Mouse (Mus musculus): ENCODE measurements around the gene H2al1i.
"Not testable (repeated sequence)": the region's sequence is repeated elsewhere in the genome, so short reads cannot be mapped to it uniquely, and the experiment has no call there.

Gene H2al1i

DNA sequence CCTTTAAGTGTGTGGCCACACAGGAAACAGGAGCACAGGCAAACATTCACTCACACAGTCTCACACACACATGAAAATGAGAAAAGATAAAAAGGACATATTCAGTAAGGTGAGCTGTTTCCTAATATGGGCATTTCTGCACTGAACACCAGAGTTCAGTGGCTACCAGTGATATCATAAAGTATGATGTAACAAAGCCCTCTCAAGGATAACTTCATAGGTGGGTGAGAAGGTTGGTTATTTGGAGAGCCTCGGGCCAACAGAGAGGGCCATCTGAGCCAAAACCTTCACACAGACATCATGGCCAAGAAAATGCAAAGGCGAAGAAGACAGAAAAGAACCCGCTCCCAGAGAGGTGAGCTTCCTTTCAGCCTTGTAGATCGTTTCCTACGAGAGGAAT is at the start of gene H2al1i:
Gene H2al1i, plus strand, starts transcription at position 301 of the 400 bp plus-strand sequence.
- DNase-seq = not testable (repeated sequence)

DNA sequence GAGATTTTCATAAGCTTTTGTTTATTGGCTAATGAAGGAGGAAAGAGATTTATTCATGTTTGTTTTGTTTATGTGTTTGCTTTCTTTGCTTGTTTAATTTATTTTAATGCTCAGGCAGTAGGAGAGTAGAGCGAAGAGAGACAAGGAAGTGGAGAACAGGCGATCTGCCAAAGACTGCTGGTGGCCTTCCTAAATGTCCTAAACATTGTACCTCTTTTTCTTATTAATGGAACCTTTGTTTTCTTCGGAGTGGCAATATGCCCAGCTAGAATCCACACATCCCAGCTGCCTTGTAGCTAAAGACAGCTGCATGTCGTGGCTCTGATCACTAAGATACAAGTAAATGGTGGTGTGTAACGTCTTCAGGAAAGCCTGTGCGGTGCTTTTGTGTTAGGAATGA is 47.4 kb upstream of the H2al1i start:
- no peak for DNase-seq

DNA sequence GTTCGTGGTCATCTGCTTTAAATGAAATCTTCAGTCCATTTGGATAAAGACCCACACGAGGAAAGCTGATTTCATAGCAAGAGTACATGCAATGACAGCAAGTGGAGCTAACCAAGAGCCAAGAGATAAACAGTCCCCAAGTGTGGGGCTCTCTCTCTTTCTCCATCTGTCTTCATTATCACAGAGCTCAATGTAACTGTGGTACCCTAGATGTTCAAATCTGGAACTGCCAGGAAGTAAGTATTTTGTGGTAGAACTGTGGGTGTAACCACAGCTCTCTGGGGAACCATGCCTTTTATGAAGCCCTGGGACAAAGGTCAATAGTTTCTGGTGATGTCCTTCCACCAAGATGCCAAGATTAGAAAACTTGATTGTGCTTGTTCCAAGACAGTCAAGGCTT is 43.7 kb upstream of the H2al1i start:
- no peak for DNase-seq

DNA sequence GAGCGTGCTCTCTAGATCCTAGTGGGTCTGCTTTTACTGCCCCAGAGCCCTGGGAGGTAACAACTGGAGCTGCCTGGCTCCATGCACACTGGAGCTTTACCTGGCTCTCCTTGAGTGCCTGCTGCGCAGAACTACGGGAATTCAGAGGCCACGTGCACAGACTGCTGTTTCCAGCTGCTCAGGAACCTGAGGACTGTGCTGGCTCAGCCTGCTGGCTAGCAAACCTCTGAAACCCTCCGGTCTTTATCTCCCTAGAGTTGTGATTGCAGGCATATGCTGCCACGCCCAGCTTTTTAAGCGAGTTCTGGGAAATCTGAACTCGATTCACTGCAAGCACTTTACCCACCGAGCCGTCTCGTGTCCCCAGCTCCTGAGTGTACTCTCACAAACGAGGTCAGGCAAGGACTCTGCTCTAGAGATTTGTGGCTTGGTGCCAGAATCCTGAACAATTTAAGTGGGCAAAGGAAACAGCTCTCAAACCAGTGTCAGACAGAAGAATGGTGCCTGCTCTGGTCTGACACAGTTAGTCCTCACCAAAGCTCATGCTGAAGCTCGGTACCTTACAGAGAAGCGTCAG is 36.1 kb upstream of the H2al1i start:
- no peak for DNase-seq

DNA sequence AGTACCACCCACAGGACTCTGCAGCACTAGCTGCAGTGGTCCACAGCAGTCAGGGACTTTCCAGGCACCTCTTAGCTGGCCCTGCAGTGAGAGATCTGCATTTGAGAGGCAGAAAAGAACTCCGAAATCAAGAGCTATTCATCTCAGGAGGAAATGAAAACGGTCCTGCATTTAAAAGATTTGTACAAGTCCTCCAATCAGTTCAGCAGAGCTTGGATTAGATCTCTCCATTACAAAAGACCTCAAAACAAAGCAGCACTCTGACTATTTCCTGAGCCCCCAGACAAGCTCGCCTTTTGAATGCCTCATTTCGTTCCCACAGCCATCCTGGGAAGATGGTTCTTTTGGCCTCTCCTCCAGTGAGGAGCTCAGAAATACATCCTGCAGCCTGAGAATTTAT is 35.2 kb upstream of the H2al1i start:
- no peak for DNase-seq

DNA sequence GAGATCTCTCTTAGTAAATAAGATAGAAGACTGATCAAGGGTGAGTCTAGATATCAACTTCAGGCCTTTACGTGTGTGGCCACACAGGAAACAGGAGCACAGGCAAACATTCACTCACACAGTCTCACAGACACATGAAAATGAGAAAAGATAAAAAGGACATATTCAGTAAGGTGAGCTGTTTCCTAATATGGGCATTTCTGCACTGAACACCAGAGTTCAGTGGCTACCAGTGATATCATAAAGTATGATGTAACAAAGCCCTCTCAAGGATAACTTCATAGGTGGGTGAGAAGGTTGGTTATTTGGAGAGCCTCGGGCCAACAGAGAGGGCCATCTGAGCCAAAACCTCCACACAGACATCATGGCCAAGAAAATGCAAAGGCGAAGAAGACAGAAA is 25.5 kb upstream of the H2al1i start, which contains the start of gene H2al1a:
Gene H2al1a, plus strand, starts transcription at position 301 of the 400 bp plus-strand sequence.
- DNase-seq = not testable (repeated sequence)

DNA sequence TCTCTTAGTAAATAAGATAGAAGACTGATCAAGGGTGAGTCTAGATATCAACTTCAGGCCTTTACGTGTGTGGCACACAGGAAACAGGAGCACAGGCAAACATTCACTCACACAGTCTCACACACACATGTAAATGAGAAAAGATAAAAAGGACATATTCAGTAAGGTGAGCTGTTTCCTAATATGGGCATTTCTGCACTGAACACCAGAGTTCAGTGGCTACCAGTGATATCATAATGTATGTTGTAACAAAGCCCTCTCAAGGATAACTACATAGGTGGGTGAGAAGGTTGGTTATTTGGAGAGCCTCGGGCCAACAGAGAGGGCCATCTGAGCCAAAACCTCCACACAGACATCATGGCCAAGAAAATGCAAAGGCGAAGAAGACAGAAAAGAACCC is 22.3 kb upstream of the H2al1i start, which contains the start of gene H2al1b:
Gene H2al1b, plus strand, starts transcription at position 301 of the 400 bp plus-strand sequence.
- DNase-seq = not testable (repeated sequence)

DNA sequence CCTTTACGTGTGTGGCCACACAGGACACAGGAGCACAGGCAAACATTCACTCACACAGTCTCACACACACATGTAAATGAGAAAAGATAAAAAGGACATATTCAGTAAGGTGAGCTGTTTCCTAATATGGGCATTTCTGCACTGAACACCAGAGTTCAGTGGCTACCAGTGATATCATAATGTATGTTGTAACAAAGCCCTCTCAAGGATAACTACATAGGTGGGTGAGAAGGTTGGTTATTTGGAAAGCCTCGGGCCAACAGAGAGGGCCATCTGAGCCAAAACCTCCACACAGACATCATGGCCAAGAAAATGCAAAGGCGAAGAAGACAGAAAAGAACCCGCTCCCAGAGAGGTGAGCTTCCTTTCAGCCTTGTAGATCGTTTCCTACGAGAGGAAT is 19.1 kb upstream of the H2al1i start, which contains the start of gene H2al1c:
Gene H2al1c, plus strand, starts transcription at position 301 of the 400 bp plus-strand sequence.
- not testable (repeated sequence) for DNase-seq

DNA sequence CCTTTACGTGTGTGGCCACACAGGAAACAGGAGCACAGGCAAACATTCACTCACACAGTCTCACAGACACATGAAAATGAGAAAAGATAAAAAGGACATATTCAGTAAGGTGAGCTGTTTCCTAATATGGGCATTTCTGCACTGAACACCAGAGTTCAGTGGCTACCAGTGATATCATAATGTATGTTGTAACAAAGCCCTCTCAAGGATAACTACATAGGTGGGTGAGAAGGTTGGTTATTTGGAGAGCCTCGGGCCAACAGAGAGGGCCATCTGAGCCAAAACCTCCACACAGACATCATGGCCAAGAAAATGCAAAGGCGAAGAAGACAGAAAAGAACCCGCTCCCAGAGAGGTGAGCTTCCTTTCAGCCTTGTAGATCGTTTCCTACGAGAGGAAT is 15.9 kb upstream of the H2al1i start, which contains the start of gene H2al1d:
Gene H2al1d, plus strand, starts transcription at position 301 of the 400 bp plus-strand sequence.
- not testable (repeated sequence) for DNase-seq

DNA sequence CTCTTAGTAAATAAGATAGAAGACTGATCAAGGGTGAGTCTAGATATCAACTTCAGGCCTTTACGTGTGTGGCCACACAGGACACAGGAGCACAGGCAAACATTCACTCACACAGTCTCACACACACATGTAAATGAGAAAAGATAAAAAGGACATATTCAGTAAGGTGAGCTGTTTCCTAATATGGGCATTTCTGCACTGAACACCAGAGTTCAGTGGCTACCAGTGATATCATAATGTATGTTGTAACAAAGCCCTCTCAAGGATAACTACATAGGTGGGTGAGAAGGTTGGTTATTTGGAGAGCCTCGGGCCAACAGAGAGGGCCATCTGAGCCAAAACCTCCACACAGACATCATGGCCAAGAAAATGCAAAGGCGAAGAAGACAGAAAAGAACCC is 12.8 kb upstream of the H2al1i start, which contains the start of gene H2al1e:
Gene H2al1e, plus strand, starts transcription at position 301 of the 400 bp plus-strand sequence.
- DNase-seq = not testable (repeated sequence)

DNA sequence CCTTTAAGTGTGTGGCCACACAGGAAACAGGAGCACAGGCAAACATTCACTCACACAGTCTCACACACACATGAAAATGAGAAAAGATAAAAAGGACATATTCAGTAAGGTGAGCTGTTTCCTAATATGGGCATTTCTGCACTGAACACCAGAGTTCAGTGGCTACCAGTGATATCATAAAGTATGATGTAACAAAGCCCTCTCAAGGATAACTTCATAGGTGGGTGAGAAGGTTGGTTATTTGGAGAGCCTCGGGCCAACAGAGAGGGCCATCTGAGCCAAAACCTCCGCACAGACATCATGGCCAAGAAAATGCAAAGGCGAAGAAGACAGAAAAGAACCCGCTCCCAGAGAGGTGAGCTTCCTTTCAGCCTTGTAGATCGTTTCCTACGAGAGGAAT is 9.6 kb upstream of the H2al1i start, which contains the start of gene H2al1f:
Gene H2al1f, plus strand, starts transcription at position 301 of the 400 bp plus-strand sequence.
- DNase-seq = not testable (repeated sequence)

DNA sequence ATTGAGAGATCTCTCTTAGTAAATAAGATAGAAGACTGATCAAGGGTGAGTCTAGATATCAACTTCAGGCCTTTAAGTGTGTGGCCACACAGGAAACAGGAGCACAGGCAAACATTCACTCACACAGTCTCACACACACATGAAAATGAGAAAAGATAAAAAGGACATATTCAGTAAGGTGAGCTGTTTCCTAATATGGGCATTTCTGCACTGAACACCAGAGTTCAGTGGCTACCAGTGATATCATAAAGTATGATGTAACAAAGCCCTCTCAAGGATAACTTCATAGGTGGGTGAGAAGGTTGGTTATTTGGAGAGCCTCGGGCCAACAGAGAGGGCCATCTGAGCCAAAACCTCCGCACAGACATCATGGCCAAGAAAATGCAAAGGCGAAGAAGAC is 6.5 kb upstream of the H2al1i start, which contains the start of gene H2al1g:
Gene H2al1g, plus strand, starts transcription at position 301 of the 400 bp plus-strand sequence.
- DNase-seq = not testable (repeated sequence)

DNA sequence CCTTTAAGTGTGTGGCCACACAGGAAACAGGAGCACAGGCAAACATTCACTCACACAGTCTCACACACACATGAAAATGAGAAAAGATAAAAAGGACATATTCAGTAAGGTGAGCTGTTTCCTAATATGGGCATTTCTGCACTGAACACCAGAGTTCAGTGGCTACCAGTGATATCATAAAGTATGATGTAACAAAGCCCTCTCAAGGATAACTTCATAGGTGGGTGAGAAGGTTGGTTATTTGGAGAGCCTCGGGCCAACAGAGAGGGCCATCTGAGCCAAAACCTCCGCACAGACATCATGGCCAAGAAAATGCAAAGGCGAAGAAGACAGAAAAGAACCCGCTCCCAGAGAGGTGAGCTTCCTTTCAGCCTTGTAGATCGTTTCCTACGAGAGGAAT is 3.3 kb upstream of the H2al1i start, which contains the start of gene H2al1h:
Gene H2al1h, plus strand, starts transcription at position 301 of the 400 bp plus-strand sequence.
- not testable (repeated sequence) for DNase-seq

DNA sequence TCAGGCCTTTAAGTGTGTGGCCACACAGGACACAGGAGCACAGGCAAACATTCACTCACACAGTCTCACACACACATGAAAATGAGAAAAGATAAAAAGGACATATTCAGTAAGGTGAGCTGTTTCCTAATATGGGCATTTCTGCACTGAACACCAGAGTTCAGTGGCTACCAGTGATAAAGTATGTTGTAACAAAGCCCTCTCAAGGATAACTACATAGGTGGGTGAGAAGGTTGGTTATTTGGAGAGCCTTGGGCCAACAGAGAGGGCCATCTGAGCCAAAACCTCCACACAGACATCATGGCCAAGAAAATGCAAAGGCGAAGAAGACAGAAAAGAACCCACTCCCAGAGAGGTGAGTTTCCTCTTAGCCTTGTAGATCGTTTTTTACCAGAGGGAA is 3.1 kb downstream of the H2al1i start, which contains the start of gene H2al1j:
Gene H2al1j, plus strand, starts transcription at position 301 of the 400 bp plus-strand sequence.
- DNase-seq = not testable (repeated sequence)

DNA sequence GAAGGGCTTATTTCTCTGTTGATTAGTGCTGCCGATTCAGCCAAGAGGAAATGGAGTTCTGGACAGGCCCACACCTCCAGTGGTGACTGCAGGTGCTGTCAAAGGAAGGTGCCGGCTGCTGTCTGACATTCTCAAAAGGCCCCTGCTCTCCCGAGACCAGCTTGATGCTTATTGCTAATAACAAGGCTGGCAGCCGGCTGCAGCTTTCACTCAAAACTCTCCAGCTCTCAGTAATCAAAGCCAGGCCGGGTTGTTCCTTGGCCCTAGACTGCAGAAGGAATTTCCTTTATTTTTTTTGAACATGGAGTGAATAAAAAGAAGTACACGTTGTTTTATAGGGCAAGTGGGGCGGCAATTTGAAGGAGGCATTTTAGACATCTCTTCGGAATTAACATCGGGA is 21.3 kb downstream of the H2al1i start:
- no peak for DNase-seq

DNA sequence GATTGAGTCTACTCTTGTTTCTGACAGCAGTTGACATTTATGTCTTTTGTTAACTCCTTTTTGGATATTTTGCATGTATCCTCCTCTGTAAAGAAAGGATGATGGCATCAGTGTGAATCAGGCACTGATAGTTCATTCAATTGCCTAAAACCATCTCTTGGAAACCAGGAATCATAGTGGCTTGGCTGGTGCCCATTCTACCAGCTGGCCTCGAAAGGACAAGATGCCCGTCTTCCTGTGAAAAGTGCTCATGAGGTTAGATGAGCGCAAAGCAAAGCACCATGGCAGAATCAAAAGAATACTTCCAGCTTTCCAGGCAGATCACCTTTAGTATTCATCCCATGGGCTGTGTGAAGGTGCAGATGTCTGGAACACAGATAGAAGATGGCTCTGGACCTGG is 22.3 kb downstream of the H2al1i start:
- no peak for DNase-seq

DNA sequence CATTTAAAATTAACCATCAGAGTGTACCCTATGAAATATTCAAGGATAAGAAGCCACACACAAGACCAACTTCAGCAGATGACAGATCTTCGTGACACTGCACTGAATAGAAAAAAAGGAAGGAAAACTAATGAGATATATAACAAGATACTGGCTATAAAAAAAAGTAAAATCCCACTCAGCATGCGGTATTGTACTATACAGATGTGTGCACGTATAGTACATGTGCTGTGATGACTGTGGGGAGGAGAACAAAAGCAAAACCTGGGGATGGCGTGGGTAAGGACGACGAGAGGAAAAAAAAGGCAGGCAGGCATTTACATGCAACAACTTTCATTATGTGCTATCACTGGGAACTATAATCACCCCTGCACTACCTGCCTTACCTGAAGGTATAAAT is 36.4 kb downstream of the H2al1i start:
- DNase-seq = no peak

DNA sequence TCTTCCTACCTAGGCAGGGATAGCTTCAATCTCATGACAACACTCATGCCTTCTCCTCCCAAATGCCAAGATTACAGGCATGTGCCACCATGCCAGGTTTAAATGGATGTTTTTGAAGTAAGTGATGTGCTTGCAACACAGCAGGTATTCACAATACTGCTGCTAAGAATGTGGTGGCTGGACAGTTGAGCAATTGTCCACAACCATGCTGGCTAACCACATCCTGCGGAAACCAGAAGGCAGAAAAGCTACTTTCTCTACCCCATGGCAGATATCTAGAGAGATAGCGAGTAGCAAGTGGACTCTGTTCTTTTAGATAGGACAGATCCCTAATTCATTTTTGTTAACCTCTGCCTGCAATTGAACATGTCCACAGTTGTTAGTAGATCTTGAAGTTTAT is 36.8 kb downstream of the H2al1i start:
- no peak for DNase-seq

DNA sequence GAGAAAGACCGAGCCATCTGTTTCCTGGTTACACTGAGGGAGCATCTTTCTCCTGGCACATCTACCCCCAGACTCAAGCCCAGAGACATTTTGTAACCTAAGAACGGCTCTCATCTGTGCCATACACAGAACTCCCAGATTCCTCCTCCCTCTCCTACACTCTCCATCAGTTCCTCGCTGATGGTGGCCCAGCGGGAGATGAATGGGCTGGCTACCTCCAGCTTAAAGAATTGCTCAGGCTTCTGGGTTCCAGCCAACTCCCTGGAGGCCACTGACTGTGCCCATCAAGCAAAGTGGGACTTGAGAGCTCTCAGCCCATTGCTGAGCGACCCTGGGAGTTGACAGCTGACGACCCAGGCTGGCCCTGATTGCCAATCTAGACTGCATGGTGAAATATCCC is 39.4 kb downstream of the H2al1i start:
- no peak for DNase-seq

DNA sequence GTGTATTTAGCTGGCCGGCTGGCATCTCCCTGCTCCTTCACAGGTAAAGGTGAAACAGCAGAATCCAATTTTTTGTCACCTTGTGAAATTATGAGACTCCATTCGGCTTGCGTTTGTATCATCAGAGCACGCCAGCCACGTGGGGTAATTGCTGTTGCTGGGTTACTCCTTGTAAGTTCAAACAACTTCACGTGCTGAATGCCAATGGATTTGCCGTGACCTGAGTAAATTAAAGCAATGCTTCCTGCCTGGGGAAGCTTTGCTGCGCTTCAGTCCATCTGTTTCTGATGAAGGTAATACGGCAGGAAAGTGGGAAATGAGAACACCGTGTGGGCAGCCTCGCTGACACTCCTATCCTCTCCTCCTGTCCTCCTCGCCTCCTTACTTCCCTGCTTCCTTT is 40.7 kb downstream of the H2al1i start:
- no peak for DNase-seq
